Mouse (Mus musculus) hindbrain, embryonic 15.5 days (tissue): ENCODE measurements around the gene Dnm2. TPM values are rescaled to one million over a fixed set of nuclear protein-coding genes. Genes with fewer than 3 reads are reported as not detected.

Source experiments
- microRNA-seq: library from miRNA; unstranded; fragments of <30 nt; microRNA quantifications from one replicate; pipeline ENCODE4, GENCODE M21; 2016
- polyA plus RNA-seq: library from polyadenylated mRNA; unstranded; fragments of >200 nt; fragmentation: Nextera tagmentation; extraction: Ambion mirVana; gene quantifications from 2 replicates; pipeline ENCODE4 v1.2.1, GENCODE M21; 2015

Dnm2 gene
- polyA plus RNA-seq, 1 experiment from 2014 or later, result 73.1 TPM

Small RNA genes lying within 50 kb of the gene (microRNA-seq; reads per million reads assigned to microRNA genes)
- gene Mir199a-1, result not detected

Other genes starting within 250 kb of the Dnm2 start
- gene Keap1, start 185.5 kb upstream of the Dnm2 start, polyA plus RNA-seq, result 66.7 and 68.2 TPM in 2 replicates
- 4.1 and 4.6 TPM in 2 replicates for gene S1pr5, start 176.5 kb upstream of the Dnm2 start, polyA plus RNA-seq
- 47.6 and 53.7 TPM in 2 replicates for gene Atg4d, start 159.6 kb upstream of the Dnm2 start, polyA plus RNA-seq
- 14.9 and 15.7 TPM in 2 replicates for gene Kri1, start 136.9 kb upstream of the Dnm2 start, polyA plus RNA-seq
- gene Cdkn2d, start 133.5 kb upstream of the Dnm2 start, polyA plus RNA-seq, result 108 and 111 TPM in 2 replicates
- gene Ap1m2, start 112.6 kb upstream of the Dnm2 start, polyA plus RNA-seq, result 2.7 and 3.1 TPM in 2 replicates
- 64.5 and 73.4 TPM in 2 replicates for gene Slc44a2, start 104.2 kb upstream of the Dnm2 start, polyA plus RNA-seq
- gene Ilf3, start 57.0 kb upstream of the Dnm2 start, polyA plus RNA-seq, result 209 and 215 TPM in 2 replicates
- 53.2 and 55.8 TPM in 2 replicates for gene Qtrt1, start 13.1 kb upstream of the Dnm2 start, polyA plus RNA-seq
- 58.7 and 62.9 TPM in 2 replicates for gene Tmed1, start 85.3 kb downstream of the Dnm2 start, polyA plus RNA-seq
- gene AB124611, start 101.3 kb downstream of the Dnm2 start, polyA plus RNA-seq, result 2.5 and 3.1 TPM in 2 replicates
- gene Carm1, start 122.0 kb downstream of the Dnm2 start, polyA plus RNA-seq, result 42.6 and 46.1 TPM in 2 replicates
- gene Timm29, start 167.8 kb downstream of the Dnm2 start, polyA plus RNA-seq, result 60.1 and 61.8 TPM in 2 replicates
- 25.1 and 25.2 TPM in 2 replicates for gene Yipf2, start 167.9 kb downstream of the Dnm2 start, polyA plus RNA-seq
- 126 and 139 TPM in 2 replicates for gene Smarca4, start 191.3 kb downstream of the Dnm2 start, polyA plus RNA-seq